Mouse (Mus musculus): ENCODE results near the gene Sort1. TPM values are rescaled to one million over a fixed set of nuclear protein-coding genes. Genes with fewer than 3 reads are reported as not detected.

Sort1 gene
- polyA plus RNA-seq, 1 experiment from 2014 or later, result 13.8 TPM

- ATAC-seq (replicated peaks; ENCODE audit: insufficient number of reproducible peaks, low FRiP score, low TSS enrichment, low read depth) (no peak), DNase-seq (ENCODE audit: low spot score) (no peak)
- Histone ChIP-seq H3K9me3 (replicated peaks; ENCODE audit: control insufficient read depth, low read length) (no peaks in the 10 kb centered on the region), H3K27ac (replicated peaks; ENCODE audit: low read depth, low read length) (no peak overlapping the region), H3K4me2 (ENCODE audit: low read depth, low read length) (no peak overlapping the region), H3K4me1 (ENCODE audit: control insufficient read depth, insufficient read depth, low read length) (no peaks in the 10 kb centered on the region), H3K27me3 (ENCODE audit: control insufficient read depth, insufficient read depth, low read length) (no peaks in the 10 kb centered on the region), H3K9ac (replicated peaks; ENCODE audit: low read length) (no peak overlapping the region), H3K4me3 (ENCODE audit: low read depth, low read length) (no peak overlapping the region), H3K36me3 (replicated peaks; ENCODE audit: control insufficient read depth, insufficient read depth, low read depth, low read length) (no peaks in the 10 kb centered on the region)
- 70% methylated on average over 8 of the region's 8 CpGs for WGBS
Observed at GRCm38 (mm10) chr3:108314038-108314675, 30.3 kb downstream of the Sort1 start.

DNA sequence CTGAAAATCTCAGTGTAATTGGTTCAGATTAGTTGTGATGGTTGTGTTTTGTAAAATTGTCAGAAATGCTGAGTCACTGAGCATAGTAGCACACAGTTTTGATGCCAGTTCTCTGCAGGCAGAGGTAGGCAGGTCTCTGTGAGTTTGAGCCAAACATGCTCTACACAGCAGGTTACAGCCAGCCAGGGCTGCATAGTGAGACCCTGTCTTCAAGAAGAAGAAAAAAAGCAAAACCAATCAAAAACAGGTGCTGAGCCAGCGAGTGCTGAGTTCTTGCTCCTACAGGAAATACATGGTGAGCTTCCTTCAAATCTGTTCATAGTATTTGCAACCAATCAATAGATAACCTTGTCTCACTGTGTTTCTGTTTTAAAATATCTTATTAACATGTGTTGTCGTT is 34.6 kb downstream of the Sort1 start:
- peak; percentile 67 for DNase-seq (ENCODE audit: low spot score)
- no peak for ATAC-seq (replicated peaks; ENCODE audit: insufficient number of reproducible peaks, low FRiP score, low TSS enrichment, low read depth)
- Histone ChIP-seq H3K27me3 (ENCODE audit: control insufficient read depth, insufficient read depth, low read length) (no peaks in the 10 kb centered on the region), H3K27ac (replicated peaks; ENCODE audit: low read depth, low read length) (no peak overlapping the region), H3K4me2 (ENCODE audit: low read depth, low read length) (no peak overlapping the region), H3K9me3 (replicated peaks; ENCODE audit: control insufficient read depth, low read length) (no peaks in the 10 kb centered on the region), H3K4me3 (ENCODE audit: low read depth, low read length) (no peak overlapping the region), H3K36me3 (replicated peaks; ENCODE audit: control insufficient read depth, insufficient read depth, low read depth, low read length) (no peaks in the 10 kb centered on the region), H3K4me1 (ENCODE audit: control insufficient read depth, insufficient read depth, low read length) (no peaks in the 10 kb centered on the region), H3K9ac (replicated peaks; ENCODE audit: low read length) (no peak overlapping the region)
- WGBS, result 35% methylated on average over 2 of the region's 2 CpGs

DNA sequence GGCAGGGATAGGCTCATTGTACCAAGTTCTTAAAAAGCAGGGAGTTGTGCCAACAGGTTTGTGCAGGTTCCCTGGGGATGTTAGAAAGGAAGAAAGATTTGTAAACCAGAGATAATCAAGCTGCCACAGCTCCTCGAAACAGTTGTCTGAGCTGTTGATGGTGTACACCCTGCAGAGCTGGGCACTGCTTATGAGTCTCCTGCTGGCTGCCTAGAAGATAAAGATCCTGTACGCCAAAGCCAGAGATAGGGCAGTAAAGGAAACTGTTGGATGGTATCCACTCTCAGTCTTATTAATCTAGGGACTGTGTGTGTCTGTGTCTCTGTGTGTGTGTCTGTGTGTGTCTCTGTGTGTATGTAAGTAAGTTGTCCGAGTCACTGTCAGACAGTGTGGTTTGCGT is 37.8 kb downstream of the Sort1 start:
- no peaks in the 10 kb centered on the region for H3K27me3 ChIP-seq (ENCODE audit: control insufficient read depth, insufficient read depth, low read length)
- H3K9me3 ChIP-seq (replicated peaks; ENCODE audit: control insufficient read depth, low read length), result no peaks in the 10 kb centered on the region
- H3K4me1 ChIP-seq (ENCODE audit: control insufficient read depth, insufficient read depth, low read length), result no peaks in the 10 kb centered on the region
- H3K27ac ChIP-seq (replicated peaks; ENCODE audit: low read depth, low read length), result no peak overlapping the region
- WGBS, result 86% methylated on average over 4 of the region's 4 CpGs
- ATAC-seq (replicated peaks; ENCODE audit: insufficient number of reproducible peaks, low FRiP score, low TSS enrichment, low read depth) (no peak), DNase-seq (ENCODE audit: low spot score) (no peak)
- no peaks in the 10 kb centered on the region for H3K36me3 ChIP-seq (replicated peaks; ENCODE audit: control insufficient read depth, insufficient read depth, low read depth, low read length)
- H3K9ac ChIP-seq (replicated peaks; ENCODE audit: low read length), result no peak overlapping the region
- no peak overlapping the region for H3K4me3 ChIP-seq (ENCODE audit: low read depth, low read length)
- H3K4me2 ChIP-seq (ENCODE audit: low read depth, low read length), result no peak overlapping the region

DNA sequence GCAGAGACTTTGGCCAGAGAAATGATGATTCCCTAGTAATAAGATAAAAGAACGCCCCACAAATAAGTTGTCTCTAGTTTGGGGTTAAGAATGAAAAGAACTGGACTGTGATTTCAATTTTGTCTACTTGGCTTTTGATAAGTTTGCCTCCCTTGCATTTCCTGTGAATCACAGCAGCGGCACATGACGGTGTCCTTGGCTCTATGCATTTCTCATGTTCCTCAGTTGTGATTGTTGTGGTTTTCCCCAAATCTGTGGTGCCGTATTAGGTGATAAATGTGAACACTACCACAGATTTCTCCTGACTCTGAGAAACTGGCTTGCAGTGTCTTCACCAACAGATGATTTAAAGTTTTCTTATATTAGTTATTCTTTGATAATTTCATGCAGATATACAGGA is 38.3 kb downstream of the Sort1 start:
- Histone ChIP-seq H3K4me1 (ENCODE audit: control insufficient read depth, insufficient read depth, low read length) (no peaks in the 10 kb centered on the region), H3K9ac (replicated peaks; ENCODE audit: low read length) (no peak overlapping the region), H3K4me3 (ENCODE audit: low read depth, low read length) (no peak overlapping the region), H3K27ac (replicated peaks; ENCODE audit: low read depth, low read length) (no peak overlapping the region), H3K4me2 (ENCODE audit: low read depth, low read length) (no peak overlapping the region), H3K9me3 (replicated peaks; ENCODE audit: control insufficient read depth, low read length) (no peaks in the 10 kb centered on the region), H3K27me3 (ENCODE audit: control insufficient read depth, insufficient read depth, low read length) (no peaks in the 10 kb centered on the region), H3K36me3 (replicated peaks; ENCODE audit: control insufficient read depth, insufficient read depth, low read depth, low read length) (no peaks in the 10 kb centered on the region)
- 93% methylated on average over 4 of the region's 4 CpGs for WGBS
- DNase-seq (ENCODE audit: low spot score) (no peak), ATAC-seq (replicated peaks; ENCODE audit: insufficient number of reproducible peaks, low FRiP score, low TSS enrichment, low read depth) (no peak)

- DNase-seq (ENCODE audit: low spot score), result no peak
- Histone ChIP-seq H3K9ac (replicated peaks; ENCODE audit: low read length) (no peak overlapping the region), H3K27ac (replicated peaks; ENCODE audit: low read depth, low read length) (no peak overlapping the region), H3K4me2 (ENCODE audit: low read depth, low read length) (no peak overlapping the region), H3K27me3 (ENCODE audit: control insufficient read depth, insufficient read depth, low read length) (no peaks in the 10 kb centered on the region), H3K4me3 (ENCODE audit: low read depth, low read length) (no peak overlapping the region), H3K36me3 (replicated peaks; ENCODE audit: control insufficient read depth, insufficient read depth, low read depth, low read length) (no peaks in the 10 kb centered on the region), H3K9me3 (replicated peaks; ENCODE audit: control insufficient read depth, low read length) (no peaks in the 10 kb centered on the region), H3K4me1 (ENCODE audit: control insufficient read depth, insufficient read depth, low read length) (no peaks in the 10 kb centered on the region)
- 89% methylated on average over 3 of the region's 3 CpGs for WGBS
- ATAC-seq (replicated peaks; ENCODE audit: insufficient number of reproducible peaks, low FRiP score, low TSS enrichment, low read depth), result no peak
Observed at GRCm38 (mm10) chr3:108322962-108323361, 39.1 kb downstream of the Sort1 start.

DNA sequence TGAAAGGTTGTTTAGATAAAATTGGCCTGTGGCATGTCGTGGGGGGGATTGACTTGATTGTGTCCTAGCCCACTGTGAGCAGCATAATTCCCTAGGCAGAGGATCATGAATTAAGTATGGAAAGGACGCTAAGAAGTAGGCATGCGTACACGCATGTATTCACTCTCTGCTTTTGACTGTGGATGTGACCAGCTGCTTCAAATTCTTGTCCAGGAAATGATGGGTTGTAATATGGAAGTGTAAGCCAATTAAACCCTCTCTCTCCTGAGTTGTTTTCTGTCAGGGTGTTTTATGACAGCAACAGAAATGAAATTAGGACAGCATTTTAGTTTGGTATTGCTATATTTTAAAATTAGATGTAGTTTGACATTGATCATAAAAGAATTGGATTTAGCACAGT is 41.0 kb downstream of the Sort1 start:
- Histone ChIP-seq H3K27me3 (ENCODE audit: control insufficient read depth, insufficient read depth, low read length) (no peaks in the 10 kb centered on the region), H3K4me2 (ENCODE audit: low read depth, low read length) (no peak overlapping the region), H3K9ac (replicated peaks; ENCODE audit: low read length) (no peak overlapping the region), H3K4me3 (ENCODE audit: low read depth, low read length) (no peak overlapping the region), H3K9me3 (replicated peaks; ENCODE audit: control insufficient read depth, low read length) (no peaks in the 10 kb centered on the region), H3K4me1 (ENCODE audit: control insufficient read depth, insufficient read depth, low read length) (no peaks in the 10 kb centered on the region), H3K36me3 (replicated peaks; ENCODE audit: control insufficient read depth, insufficient read depth, low read depth, low read length) (no peaks in the 10 kb centered on the region), H3K27ac (replicated peaks; ENCODE audit: low read depth, low read length) (no peak overlapping the region)
- ATAC-seq (replicated peaks; ENCODE audit: insufficient number of reproducible peaks, low FRiP score, low TSS enrichment, low read depth), result no peak
- 79% methylated on average over 4 of the region's 4 CpGs for WGBS
- DNase-seq (ENCODE audit: low spot score), result no peak

DNA sequence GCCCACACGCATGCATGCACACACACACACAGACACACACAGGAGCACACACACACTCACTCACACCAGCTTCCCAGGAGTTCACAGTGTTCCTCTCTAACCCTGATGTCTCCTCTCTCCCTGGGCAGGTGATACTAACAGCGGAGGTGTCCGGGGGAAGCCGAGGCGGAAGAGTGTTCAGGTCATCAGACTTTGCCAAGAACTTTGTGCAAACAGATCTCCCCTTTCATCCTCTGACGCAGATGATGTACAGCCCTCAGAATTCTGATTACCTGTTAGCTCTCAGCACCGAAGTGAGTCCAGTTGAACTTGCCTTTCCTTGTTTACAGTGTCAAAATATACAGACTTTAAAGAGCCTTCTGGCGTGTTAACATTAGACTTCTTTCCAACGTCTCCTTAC is 41.6 kb downstream of the Sort1 start:
- no peaks in the 10 kb centered on the region for H3K4me1 ChIP-seq (ENCODE audit: control insufficient read depth, insufficient read depth, low read length)
- 92% methylated on average over 9 of the region's 9 CpGs for WGBS
- H3K27ac ChIP-seq (replicated peaks; ENCODE audit: low read depth, low read length), result no peak overlapping the region
- ATAC-seq (replicated peaks; ENCODE audit: insufficient number of reproducible peaks, low FRiP score, low TSS enrichment, low read depth) (no peak), DNase-seq (ENCODE audit: low spot score) (no peak)
- H3K36me3 ChIP-seq (replicated peaks; ENCODE audit: control insufficient read depth, insufficient read depth, low read depth, low read length), result no peaks in the 10 kb centered on the region
- H3K4me2 ChIP-seq (ENCODE audit: low read depth, low read length), result no peak overlapping the region
- H3K4me3 ChIP-seq (ENCODE audit: low read depth, low read length), result no peak overlapping the region
- no peaks in the 10 kb centered on the region for H3K9me3 ChIP-seq (replicated peaks; ENCODE audit: control insufficient read depth, low read length)
- no peaks in the 10 kb centered on the region for H3K27me3 ChIP-seq (ENCODE audit: control insufficient read depth, insufficient read depth, low read length)
- no peak overlapping the region for H3K9ac ChIP-seq (replicated peaks; ENCODE audit: low read length)

DNA sequence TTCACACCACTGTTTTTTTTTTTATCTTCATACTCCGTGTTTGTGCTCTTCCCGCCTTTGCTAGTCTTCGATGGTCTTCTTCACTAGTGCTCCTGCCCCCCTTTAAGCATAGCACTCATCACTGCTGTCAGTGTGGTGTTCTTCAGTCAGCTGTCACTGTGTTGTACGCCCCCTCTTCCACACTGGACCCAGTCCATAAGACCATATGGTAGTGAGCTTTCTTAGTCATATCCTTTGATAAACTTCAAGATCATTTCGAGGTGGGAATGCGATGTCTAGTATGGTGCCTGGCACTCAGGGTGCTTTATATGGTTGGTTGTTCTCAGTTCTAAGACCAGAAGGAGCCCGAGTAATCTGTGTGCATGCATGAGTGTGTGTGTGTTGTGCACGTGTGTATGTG is 43.4 kb downstream of the Sort1 start:
- Histone ChIP-seq H3K4me3 (ENCODE audit: low read depth, low read length) (no peak overlapping the region), H3K27me3 (ENCODE audit: control insufficient read depth, insufficient read depth, low read length) (no peaks in the 10 kb centered on the region), H3K4me2 (ENCODE audit: low read depth, low read length) (no peak overlapping the region), H3K9ac (replicated peaks; ENCODE audit: low read length) (no peak overlapping the region), H3K9me3 (replicated peaks; ENCODE audit: control insufficient read depth, low read length) (no peaks in the 10 kb centered on the region), H3K27ac (replicated peaks; ENCODE audit: low read depth, low read length) (no peak overlapping the region), H3K36me3 (replicated peaks; ENCODE audit: control insufficient read depth, insufficient read depth, low read depth, low read length) (no peaks in the 10 kb centered on the region; the same call in none of the 2 replicates), H3K4me1 (ENCODE audit: control insufficient read depth, insufficient read depth, low read length) (no peaks in the 10 kb centered on the region)
- no peak for ATAC-seq (replicated peaks; ENCODE audit: insufficient number of reproducible peaks, low FRiP score, low TSS enrichment, low read depth)
- DNase-seq (ENCODE audit: low spot score), result no peak
- 94% methylated on average over 8 of the region's 8 CpGs for WGBS

Data from embryonic facial prominence, embryonic 11.5 days (tissue).